Mouse (Mus musculus) ES-E14 (cell line): ENCODE results near the gene Rgs7.

Experiments used
- HCFC1 ChIP-seq: IDR thresholded peaks from 2 replicates; pipeline ENCODE4 v1.6.1; 2012; ENCODE audit warnings: low read length, inconsistent platforms, borderline replicate concordance; ENCODE audit not compliant: insufficient read depth
- MAFK ChIP-seq: IDR thresholded peaks from 2 replicates; pipeline ENCODE4 v1.6.1; 2014; ENCODE audit warnings: mild to moderate bottlenecking, low read depth, low read length, inconsistent platforms; ENCODE audit not compliant: insufficient read depth
- ZC3H11A ChIP-seq: IDR thresholded peaks from 2 replicates; pipeline ENCODE4 v1.6.1; 2012; ENCODE audit warnings: low read depth, mild to moderate bottlenecking, inconsistent platforms, low read length, borderline replicate concordance
- ZNF384 ChIP-seq: IDR thresholded peaks from 2 replicates; pipeline ENCODE4 v1.6.1; 2012; ENCODE audit warnings: low read depth, low read length, inconsistent platforms

DNA sequence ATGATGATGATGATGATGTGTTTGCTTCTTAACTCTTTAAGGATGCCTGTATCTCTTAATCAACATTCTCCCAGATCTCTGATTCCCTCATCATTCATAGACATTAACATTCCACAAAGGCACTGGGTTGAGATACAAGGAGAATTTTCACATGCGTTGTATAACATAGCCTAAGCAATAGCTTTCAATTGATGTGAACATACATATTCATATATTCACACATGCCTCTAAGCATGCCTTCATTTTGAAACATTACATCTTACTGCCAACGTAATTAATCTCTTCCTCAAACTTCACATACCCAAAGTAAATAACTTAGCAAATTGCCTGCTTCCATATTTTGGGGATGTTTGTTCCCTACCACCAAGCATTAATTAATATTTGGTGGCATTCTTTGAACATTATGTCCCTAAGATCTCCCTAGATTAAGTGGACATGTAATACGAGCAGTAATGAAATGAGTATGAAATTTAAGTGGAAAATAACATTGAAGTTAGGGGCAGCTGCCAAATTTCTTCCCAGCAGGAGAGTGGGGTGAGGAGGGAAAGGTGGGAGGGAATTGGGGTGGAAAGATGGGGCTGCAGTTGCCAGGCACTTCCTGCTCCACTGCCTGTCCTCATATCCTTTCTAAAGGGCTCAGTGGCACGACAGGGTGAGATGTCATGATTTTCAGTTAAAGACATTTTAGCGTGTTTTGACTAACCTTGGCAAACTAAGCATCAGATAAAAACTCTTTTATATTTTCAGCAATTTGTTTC lies 317.2 kb downstream of the Rgs7 start:
- no peak for TF ChIP-seq ZC3H11A
- no peak for TF ChIP-seq MAFK
- TF ChIP-seq ZNF384 = no peak
- no peak for TF ChIP-seq HCFC1
